In genomic region chr4:117357917-117358316, GRCm38 (mm10) we compare ENCODE assay signal across 13 mouse cellular contexts.
"Had no signal": no experiment of that assay in that cellular context is flagged by ENCODE, and none has a peak within 500 bp of the region (broad histone marks: within the 10 kb centered on the region; RNA-seq: fewer than 3 reads in every experiment).

No protein-coding gene starts in this region.

- H3K9ac ChIP-seq: lung, embryonic 14.5 days; midbrain, embryonic 12.5 days; neural tube, embryonic 13.5 days had no signal

- H3K4me2 ChIP-seq: lung, embryonic 14.5 days; midbrain, embryonic 12.5 days; neural tube, embryonic 13.5 days had no signal

- H3K9me3 ChIP-seq: midbrain, embryonic 10.5 days; midbrain, embryonic 12.5 days; neural tube, embryonic 13.5 days had no signal

- ATAC-seq: midbrain, embryonic 16.5 days had no signal

- H3K27ac ChIP-seq: midbrain, embryonic 10.5 days; midbrain, embryonic 12.5 days; neural tube, embryonic 13.5 days had no signal

- H3K4me3 ChIP-seq: midbrain, embryonic 10.5 days; midbrain, embryonic 12.5 days; myocyte; neural tube, embryonic 13.5 days had no signal

- H3K36me3 ChIP-seq: midbrain, embryonic 10.5 days; midbrain, embryonic 12.5 days; neural tube, embryonic 13.5 days had no signal

- DNase-seq: lung, adult 18-20 months; lung, embryonic 14.5 days; lung, postnatal 10 days; lung, postnatal 4 days; midbrain, embryonic 14.5 days; right cerebral cortex, postnatal 14 days; thymus, adult 18-20 months; thymus, postnatal 25 days had no signal
